Mouse (Mus musculus) liver, postnatal 0 days (tissue): Measurements from ENCODE around the gene H2-DMa.

ENCODE experiments used
- CTCF ChIP-seq: sonication (generic); IDR thresholded peaks from 2 replicates; pipeline ENCODE4 v1.5.1; 2016; ENCODE audit warnings: antibody characterized with exemption, low read depth
- EP300 ChIP-seq: IDR thresholded peaks from 2 replicates; pipeline ENCODE4 v1.6.1; 2016; ENCODE audit warnings: antibody characterized with exemption, low read depth, mild to moderate bottlenecking

GRCm38 (mm10) chr17:34118873-34119248, 480 bp upstream of the H2-DMa start:
- TF ChIP-seq CTCF, result no peak
- TF ChIP-seq EP300, result peak; percentile 24; the same call in 1 of the 2 replicates
